Mouse (Mus musculus) neural tube, embryonic 13.5 days (tissue): ENCODE measurements around the gene Med27. TPM values are rescaled to one million over a fixed set of nuclear protein-coding genes. Genes with fewer than 3 reads are reported as not detected.

Experiments
- ATAC-seq: fragments of 200-750 bp; cut with Nextera tagmentation; 2 replicates; pipeline ENCODE4 v1.8.0; 2017; ENCODE audit warnings: low read depth, mild to moderate bottlenecking, moderate TSS enrichment, moderate library complexity
- H3K27ac ChIP-seq: fragments of 300-500 bp; sonication (generic); replicated peaks from 2 replicates; pipeline ENCODE4 v1.5.1; 2015; ENCODE audit warnings: moderate library complexity, mild to moderate bottlenecking, inconsistent platforms
- H3K27me3 ChIP-seq: fragments of 300-500 bp; sonication (generic); 2 replicates; pipeline ENCODE4 v1.6.1; 2015; ENCODE audit warnings: mild to moderate bottlenecking, inconsistent platforms
- H3K36me3 ChIP-seq: fragments of 300-500 bp; sonication (generic); 2 replicates; pipeline ENCODE4 v1.6.1; 2015; ENCODE audit warnings: mild to moderate bottlenecking, inconsistent platforms
- H3K4me1 ChIP-seq: fragments of 300-500 bp; sonication (generic); replicated peaks from 2 replicates; pipeline ENCODE4 v1.6.1; 2015; ENCODE audit warnings: inconsistent platforms
- H3K4me2 ChIP-seq: fragments of 300-500 bp; sonication (generic); 2 replicates; pipeline ENCODE4 v1.6.1; 2015; ENCODE audit warnings: inconsistent platforms, mild to moderate bottlenecking, moderate library complexity
- H3K4me3 ChIP-seq: fragments of 300-500 bp; sonication (generic); 2 replicates; pipeline ENCODE4 v1.5.1; 2015; ENCODE audit warnings: mild to moderate bottlenecking, inconsistent platforms
- H3K9ac ChIP-seq: fragments of 300-500 bp; sonication (generic); 2 replicates; pipeline ENCODE4 v1.6.1; 2015; ENCODE audit warnings: moderate library complexity, mild to moderate bottlenecking, inconsistent platforms
- H3K9me3 ChIP-seq: fragments of 300-500 bp; sonication (generic); 2 replicates; pipeline ENCODE4 v1.6.1; 2016; ENCODE audit warnings: inconsistent platforms
- WGBS: fragments of 180-500 bp; shearing (Covaris S2); methylation state at CpG from one replicate; pipeline ENCODE4 v1.1.7; 2015; 5-methylcytosine and 5-hydroxymethylcytosine counted together
- polyA plus RNA-seq: library from polyadenylated mRNA; unstranded; fragments of >200 nt; fragmentation: Nextera tagmentation; extraction: Ambion mirVana; gene quantifications from 2 replicates; pipeline ENCODE4 v1.2.1, GENCODE M21; 2015

The Med27 gene
- polyA plus RNA-seq, 1 experiment from 2014 or later = 73.4 TPM

DNA sequence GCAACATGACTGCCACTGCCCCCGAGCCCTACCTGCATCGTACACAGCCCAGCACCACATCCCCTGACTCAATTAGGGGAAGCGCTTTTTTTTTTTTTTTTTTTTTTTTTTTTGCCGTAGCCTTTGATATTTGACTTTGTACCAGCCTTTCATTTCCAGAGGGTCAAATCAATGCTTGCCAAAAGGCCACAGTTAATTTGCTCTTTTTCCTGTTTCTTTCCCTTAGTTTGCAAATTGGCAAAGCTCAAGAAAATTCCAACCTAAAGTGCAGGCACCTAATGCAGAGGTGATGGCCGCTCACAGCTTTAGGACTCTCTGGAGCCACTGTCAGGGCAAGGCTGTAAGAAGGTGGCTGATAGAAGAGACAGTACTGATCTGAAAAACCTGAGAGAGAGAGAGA, 186.3 kb downstream of the Med27 start:
- H3K4me2 ChIP-seq = no peak overlapping the region
- WGBS = 88% methylated on average over 5 of the region's 5 CpGs
- H3K9ac ChIP-seq = no peak overlapping the region
- H3K9me3 ChIP-seq = no peaks in the 10 kb centered on the region
- no peaks in the 10 kb centered on the region for H3K36me3 ChIP-seq
- ATAC-seq = no peak
- no peak overlapping the region for H3K4me3 ChIP-seq
- H3K4me1 ChIP-seq = no peaks in the 10 kb centered on the region
- H3K27ac ChIP-seq = no peak overlapping the region
- no peaks in the 10 kb centered on the region for H3K27me3 ChIP-seq

DNA sequence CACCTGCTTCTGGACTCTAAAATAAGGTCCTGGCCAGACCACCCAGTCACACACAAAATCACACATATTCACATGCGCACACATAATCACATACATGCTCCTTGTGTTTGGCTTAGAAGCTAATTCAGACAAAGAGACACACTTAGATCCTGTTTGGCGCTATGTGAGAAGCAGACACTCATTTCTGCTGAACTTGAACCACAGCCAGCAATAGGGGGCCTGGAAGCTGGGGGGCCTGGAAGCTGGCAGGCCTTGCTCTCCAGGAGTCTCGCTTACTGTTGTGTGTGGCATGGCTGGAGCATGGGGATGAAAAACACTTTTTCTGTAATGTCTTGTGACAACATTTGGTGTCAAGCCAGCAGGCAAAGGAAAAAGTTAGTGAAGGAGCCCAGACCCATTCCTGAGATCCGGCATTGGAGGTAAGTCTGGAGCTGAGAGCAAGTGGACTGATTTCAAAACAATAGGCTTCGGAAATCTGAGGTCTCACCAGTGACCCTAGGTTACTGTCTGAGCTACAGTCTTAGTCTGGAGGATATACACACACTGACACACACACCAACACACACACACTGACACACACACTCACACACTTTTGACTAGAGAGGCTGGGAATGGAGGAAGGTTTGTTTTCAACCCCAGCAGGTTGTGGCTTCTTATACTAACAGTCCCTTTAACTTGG, 189.1 kb downstream of the Med27 start:
- Histone ChIP-seq H3K9me3 (no peaks in the 10 kb centered on the region), H3K9ac (no peak overlapping the region), H3K27me3 (no peaks in the 10 kb centered on the region), H3K27ac (no peak overlapping the region), H3K36me3 (no peaks in the 10 kb centered on the region), H3K4me1 (no peaks in the 10 kb centered on the region), H3K4me2 (no peak overlapping the region), H3K4me3 (no peak overlapping the region)
- WGBS = 73% methylated on average over 5 of the region's 5 CpGs
- ATAC-seq = no peak

DNA sequence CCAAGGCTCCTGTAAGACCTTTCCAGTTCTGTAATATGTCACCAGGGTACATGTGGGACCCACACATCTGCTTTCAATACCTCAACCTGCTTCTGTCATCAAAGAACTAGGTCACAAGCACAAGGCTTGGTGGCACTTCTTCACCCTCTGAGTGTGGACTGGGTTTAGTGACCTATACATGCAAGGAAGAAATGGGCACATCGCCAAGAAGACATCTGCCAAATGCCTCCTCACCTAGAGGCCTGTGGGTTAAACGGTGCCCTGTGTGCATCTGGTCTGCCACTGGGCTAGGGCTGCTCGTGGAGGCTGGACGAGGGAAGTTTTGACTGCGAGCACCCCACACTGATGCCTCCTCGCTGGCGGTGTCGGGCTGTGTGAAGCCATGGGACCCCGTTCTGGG, 189.9 kb downstream of the Med27 start:
- Histone ChIP-seq H3K4me2 (no peak overlapping the region), H3K9ac (no peak overlapping the region), H3K9me3 (no peaks in the 10 kb centered on the region), H3K27me3 (no peaks in the 10 kb centered on the region), H3K4me3 (no peak overlapping the region), H3K4me1 (no peaks in the 10 kb centered on the region), H3K27ac (no peak overlapping the region), H3K36me3 (no peaks in the 10 kb centered on the region)
- WGBS = 84% methylated on average over 9 of the region's 9 CpGs
- ATAC-seq = no peak

DNA sequence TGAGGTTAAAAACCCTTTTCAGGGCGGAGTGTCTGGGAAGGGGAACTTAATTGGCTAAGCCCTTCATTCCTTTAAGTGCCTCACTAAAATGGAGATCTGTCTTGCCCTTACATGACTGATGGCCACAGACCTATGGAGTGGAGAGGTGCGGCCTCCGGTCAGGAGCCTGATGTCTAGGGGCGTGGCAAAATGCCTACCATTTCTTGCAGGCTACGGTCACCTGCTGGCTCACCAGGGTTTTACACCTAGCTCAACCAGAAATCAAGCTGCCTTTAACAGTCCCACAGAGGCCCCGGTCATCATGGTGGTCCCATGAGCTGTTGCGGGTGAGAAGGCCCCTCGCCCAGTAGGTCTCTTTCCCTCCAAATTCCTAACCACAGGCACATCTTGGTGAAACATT, 190.7 kb downstream of the Med27 start:
- H3K36me3 ChIP-seq = no peaks in the 10 kb centered on the region
- 0 out of 2 replicates have a peak, but pooled peaks cover 3% of the 10 kb centered on the region for H3K4me1 ChIP-seq
- no peak overlapping the region for H3K4me2 ChIP-seq
- no peak overlapping the region for H3K9ac ChIP-seq
- WGBS = 76% methylated on average over 8 of the region's 8 CpGs
- no peaks in the 10 kb centered on the region for H3K9me3 ChIP-seq
- ATAC-seq = no peak
- H3K27ac ChIP-seq = no peak overlapping the region
- no peaks in the 10 kb centered on the region for H3K27me3 ChIP-seq
- no peak overlapping the region for H3K4me3 ChIP-seq

DNA sequence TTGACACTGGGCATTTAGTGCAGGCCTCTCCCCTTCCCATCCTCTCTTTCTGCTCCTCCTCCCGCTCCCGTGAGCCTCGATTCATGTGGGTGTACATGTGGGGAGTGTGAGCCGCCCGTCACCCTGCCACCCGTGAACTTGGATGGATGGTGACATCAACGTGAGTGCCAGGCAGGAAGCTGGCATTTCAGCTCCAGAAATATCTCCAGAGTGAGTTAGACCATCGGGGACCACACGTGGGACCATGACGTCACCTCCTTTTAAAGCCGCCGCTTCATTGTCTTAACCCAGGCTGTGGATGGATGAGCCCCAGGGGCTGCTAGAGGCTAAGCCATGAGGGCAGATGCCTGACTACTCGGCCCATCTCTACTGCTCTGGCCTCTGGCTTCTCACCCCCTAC, 195.4 kb downstream of the Med27 start:
- WGBS = 69% methylated on average over 13 of the region's 13 CpGs
- no peak for ATAC-seq
- no peaks in the 10 kb centered on the region for H3K9me3 ChIP-seq
- no peak overlapping the region for H3K27ac ChIP-seq
- no peak overlapping the region for H3K4me3 ChIP-seq
- H3K4me1 ChIP-seq = peaks cover 12% of the 10 kb centered on the region
- H3K36me3 ChIP-seq = no peaks in the 10 kb centered on the region
- H3K27me3 ChIP-seq = no peaks in the 10 kb centered on the region; the same call in 1 of the 2 replicates
- H3K9ac ChIP-seq = no peak overlapping the region
- H3K4me2 ChIP-seq = no peak overlapping the region

DNA sequence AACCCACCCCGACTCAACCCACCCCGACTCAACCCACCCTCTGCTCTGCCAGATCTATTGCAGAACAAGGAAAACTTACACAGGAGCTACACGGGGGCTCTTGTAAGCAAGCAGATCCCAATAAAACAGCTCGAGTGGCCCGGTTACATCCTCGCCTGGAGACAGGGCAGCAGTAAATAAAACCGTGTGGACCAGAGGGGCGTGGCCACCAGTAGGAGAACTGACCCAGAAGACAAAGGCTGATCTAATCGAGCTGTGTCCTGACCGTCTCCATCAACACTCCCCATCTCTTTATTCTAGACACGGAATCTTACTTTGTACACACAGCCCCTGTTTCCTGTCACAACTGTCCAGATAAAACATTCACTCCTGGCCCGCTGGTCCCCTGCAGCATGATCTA, 200.0 kb downstream of the Med27 start:
- no peak overlapping the region for H3K27ac ChIP-seq
- H3K36me3 ChIP-seq = no peaks in the 10 kb centered on the region
- WGBS = 13% methylated on average over 12 of the region's 12 CpGs
- peak overlapping the region; percentile 34 for H3K4me2 ChIP-seq
- H3K4me1 ChIP-seq = peaks cover 13% of the 10 kb centered on the region
- H3K9ac ChIP-seq = peak overlapping the region; percentile 49
- H3K27me3 ChIP-seq = no peaks in the 10 kb centered on the region; the same call in 1 of the 2 replicates
- ATAC-seq = no peak; the same call in 1 of the 2 replicates
- no peaks in the 10 kb centered on the region for H3K9me3 ChIP-seq
- no peak overlapping the region for H3K4me3 ChIP-seq

DNA sequence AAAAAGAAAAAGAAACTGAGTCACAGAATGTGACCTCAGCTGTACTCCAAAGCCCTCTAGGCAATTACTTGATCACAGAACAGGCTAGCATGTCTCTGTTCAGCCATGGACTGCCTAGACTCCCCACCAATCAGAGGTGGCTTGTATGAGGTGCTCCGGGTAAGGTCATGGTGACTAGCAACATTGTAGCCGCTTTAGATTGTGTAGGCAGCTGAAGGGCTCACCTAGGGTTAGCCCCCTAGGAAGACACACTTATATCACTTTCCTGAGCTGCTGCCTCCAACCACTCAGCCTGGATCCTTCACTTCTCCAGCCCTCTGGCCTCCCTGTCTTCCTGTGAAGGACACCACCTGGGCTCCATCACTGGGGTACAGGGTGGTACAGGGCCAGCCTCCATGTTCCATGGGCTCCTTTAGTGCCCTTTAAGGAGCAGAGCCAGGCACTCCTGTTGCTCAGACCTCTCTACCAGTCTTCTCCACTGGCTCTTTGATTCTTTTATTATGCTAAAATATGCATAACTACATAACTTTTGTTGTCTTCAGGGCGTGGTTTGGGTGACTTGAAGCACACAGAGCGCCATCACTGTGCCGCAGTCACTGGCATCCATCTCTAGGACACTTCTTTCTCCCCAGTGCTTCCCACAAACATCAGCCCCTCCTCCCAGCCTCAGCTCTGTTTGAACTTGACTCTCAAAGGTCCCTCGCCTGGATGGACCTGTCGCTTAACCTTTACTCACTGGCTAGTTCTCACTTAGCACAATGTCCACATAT, 205.4 kb downstream of the Med27 start:
- 78% methylated on average over 7 of the region's 7 CpGs for WGBS
- no peak for ATAC-seq

DNA sequence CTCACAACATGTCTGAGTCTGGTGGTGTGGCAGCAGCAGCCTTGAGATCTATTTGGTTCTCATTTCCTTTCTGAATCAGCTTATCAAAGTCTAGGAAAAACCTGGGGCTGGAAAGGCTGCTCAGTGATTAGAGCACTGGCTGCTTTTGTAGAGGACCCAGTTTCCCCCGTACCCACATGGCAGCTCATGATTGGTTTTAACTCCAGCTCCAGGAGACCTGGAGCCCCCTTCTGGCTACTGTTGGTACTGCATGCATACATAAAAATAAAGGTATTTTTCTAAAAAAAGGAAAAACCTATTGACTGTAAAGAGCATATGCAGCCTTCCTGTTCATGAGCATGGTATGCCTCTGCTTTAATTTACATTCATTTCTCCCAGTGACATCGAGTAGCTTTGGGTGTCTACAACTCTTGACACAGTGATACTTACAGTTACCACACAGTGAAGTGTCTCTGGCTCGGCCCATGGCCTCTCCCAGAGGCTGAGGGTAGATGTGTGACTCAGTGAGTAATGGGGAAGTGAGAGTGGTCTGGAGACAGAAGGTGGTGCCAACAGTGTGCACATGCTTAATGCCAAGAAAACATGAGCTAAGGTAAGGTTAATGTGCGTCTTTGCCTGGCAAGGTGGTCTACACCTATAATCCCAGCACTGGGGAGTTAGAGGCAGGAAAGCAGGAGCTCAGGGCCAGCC, 207.5 kb downstream of the Med27 start:
- no peak overlapping the region for H3K27ac ChIP-seq
- H3K27me3 ChIP-seq = no peaks in the 10 kb centered on the region
- H3K9ac ChIP-seq = no peak overlapping the region
- no peaks in the 10 kb centered on the region for H3K9me3 ChIP-seq
- H3K36me3 ChIP-seq = no peaks in the 10 kb centered on the region
- 64% methylated on average over 4 of the region's 4 CpGs for WGBS
- no peak overlapping the region for H3K4me2 ChIP-seq
- no peak overlapping the region for H3K4me3 ChIP-seq
- H3K4me1 ChIP-seq = no peaks in the 10 kb centered on the region; the same call in 1 of the 2 replicates
- ATAC-seq = no peak

More for the DNA sequence above, 205.4 kb downstream of the Med27 start:
- Histone ChIP-seq H3K27ac (no peak overlapping the region), H3K9me3 (no peaks in the 10 kb centered on the region), H3K27me3 (no peaks in the 10 kb centered on the region), H3K36me3 (no peaks in the 10 kb centered on the region), H3K4me3 (no peak overlapping the region), H3K4me2 (no peak overlapping the region), H3K4me1 (peaks cover 2% of the 10 kb centered on the region), H3K9ac (no peak overlapping the region)

DNA sequence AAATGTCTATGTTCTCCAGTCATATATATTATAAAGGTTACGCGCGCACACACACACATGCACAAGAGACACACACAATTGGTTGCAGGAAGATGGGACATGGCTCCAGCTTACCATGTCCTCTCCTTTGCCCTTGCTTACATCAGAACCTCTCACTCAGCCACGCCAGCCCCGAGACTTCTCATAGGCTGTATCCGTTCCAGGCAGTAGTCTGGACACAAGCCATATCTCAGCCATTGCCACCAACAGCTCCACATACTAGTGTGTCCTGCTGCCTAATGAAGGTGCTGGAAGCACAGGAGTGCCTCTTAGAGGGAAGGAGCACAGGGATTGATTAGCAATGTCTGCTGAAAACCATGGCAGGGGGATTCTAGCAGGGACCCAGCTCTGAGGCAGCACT, 211.9 kb downstream of the Med27 start:
- Histone ChIP-seq H3K27me3 (no peaks in the 10 kb centered on the region), H3K27ac (no peak overlapping the region), H3K4me2 (no peak overlapping the region), H3K4me1 (peaks cover under 1% of the 10 kb centered on the region; the same call in 1 of the 2 replicates), H3K36me3 (no peaks in the 10 kb centered on the region), H3K4me3 (no peak overlapping the region), H3K9ac (no peak overlapping the region), H3K9me3 (no peaks in the 10 kb centered on the region)
- WGBS = 91% methylated on average over 6 of the region's 6 CpGs
- no peak for ATAC-seq

DNA sequence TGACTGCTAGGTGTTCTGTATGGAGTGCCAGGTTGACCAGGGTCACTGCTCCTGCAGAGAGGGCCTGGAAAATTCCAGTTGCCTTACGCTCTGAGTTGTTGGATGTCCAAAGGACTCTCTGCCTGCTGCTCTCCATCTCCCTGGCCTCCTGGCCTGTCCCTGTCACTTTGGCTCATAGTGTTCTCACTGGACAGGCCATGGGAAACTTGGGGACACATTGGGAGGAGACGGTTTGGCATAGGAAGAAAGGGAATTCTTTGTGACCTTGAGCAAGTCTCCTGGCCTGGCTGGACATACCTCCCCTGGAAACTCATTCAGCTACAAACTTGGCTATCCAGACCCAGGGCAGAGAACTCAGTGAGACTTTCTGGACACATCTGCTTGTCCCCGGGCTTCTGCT, 213.3 kb downstream of the Med27 start:
- Histone ChIP-seq H3K9ac (no peak overlapping the region), H3K4me2 (no peak overlapping the region), H3K9me3 (no peaks in the 10 kb centered on the region), H3K4me3 (no peak overlapping the region), H3K4me1 (peaks cover 8% of the 10 kb centered on the region; the same call in 1 of the 2 replicates), H3K36me3 (no peaks in the 10 kb centered on the region), H3K27me3 (no peaks in the 10 kb centered on the region), H3K27ac (no peak overlapping the region)
- no peak for ATAC-seq
- WGBS = 99% methylated on average over 3 of the region's 3 CpGs

DNA sequence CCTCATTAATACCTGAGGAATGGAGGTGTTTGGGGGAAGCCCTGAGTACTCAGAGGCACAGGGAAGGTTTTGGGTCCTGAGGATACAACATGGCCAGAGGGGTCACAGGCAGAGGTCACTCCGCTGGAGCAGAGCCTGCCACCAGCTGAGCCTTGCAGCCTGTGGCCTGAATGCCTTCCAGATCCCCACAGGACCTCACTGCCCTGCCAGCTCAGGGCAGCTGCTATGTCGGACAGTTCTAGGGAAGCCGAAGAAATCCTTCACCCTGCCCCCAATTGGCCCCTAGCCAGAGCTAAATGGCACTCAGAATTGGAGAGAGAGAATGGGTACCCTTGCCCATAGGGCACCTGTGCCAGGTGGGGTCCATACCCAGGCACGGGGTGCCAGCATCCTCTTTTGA, 214.8 kb downstream of the Med27 start:
- Histone ChIP-seq H3K27ac (no peak overlapping the region), H3K4me1 (peaks cover 22% of the 10 kb centered on the region), H3K4me3 (no peak overlapping the region), H3K27me3 (no peaks in the 10 kb centered on the region), H3K4me2 (no peak overlapping the region), H3K9ac (no peak overlapping the region), H3K36me3 (no peaks in the 10 kb centered on the region), H3K9me3 (no peaks in the 10 kb centered on the region)
- 67% methylated on average over 4 of the region's 4 CpGs for WGBS
- no peak for ATAC-seq

DNA sequence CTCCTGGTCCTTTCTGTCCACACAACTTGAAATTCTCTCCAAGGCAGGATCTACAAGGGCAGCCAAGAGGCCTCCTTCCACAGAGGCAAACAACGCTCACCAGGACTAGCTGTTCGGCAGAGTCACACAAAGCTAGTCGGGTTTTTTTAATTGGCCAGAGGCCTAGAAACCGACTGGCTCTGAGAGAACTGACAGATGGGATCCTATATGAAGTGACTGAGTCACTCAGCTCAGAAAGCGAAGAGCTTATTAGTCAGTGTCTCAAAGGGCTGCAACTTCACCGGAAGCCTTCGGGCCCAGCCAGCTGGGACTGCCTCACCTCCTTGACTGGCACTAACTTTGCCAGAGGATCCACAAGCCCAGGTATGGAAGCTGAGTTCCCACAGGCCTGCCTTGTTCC, 217.4 kb downstream of the Med27 start:
- Histone ChIP-seq H3K9me3 (no peaks in the 10 kb centered on the region), H3K9ac (no peak overlapping the region), H3K4me2 (no peak overlapping the region), H3K36me3 (no peaks in the 10 kb centered on the region), H3K27ac (no peak overlapping the region), H3K4me1 (peaks cover 23% of the 10 kb centered on the region), H3K4me3 (no peak overlapping the region), H3K27me3 (no peaks in the 10 kb centered on the region)
- WGBS = 49% methylated on average over 7 of the region's 7 CpGs
- ATAC-seq = no peak
